Comparison of ENCODE assay signal across 8 mouse cellular contexts in the genomic region with DNA sequence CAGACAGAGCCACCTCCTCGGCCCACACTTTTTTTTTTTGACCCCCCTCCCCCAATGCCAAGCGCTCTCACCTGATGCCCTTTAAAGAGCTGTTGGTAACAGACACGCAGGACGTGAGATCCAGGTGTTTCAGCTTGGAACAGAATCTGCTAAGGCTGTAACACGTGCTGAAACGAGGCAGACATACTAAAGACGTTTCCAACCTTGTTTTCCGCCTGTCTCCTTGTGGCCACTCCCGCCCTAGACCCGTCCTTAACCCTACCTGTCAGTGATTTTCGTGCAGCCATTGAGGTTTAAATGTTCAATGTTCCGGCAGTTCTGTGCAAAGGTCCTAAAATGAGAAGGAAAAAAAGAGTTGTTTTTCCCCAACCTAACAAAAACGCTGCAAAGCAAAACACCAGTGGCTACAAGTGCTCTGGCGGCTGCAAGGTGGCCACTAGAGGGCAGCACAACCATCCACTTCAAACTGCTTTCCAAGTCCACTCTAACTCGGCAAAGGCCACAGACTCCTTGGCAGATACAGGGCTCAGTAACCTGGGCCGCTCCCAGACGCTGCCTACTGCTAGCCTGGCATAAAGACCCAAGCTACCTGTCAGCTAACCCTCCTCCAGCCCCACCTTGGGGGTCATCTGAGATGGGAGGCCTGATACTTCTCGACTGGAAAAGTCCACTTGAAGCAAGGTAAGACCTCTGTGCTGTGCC. TPM values are rescaled to one million over a fixed set of nuclear protein-coding genes. Genes with fewer than 3 reads are reported as not detected.
DNase-seq lines count a peak whose midpoint lies in the region; ATAC-seq lines count a peak whose summit lies in the region.

No protein-coding gene starts in this region.

- H3K27me3 ChIP-seq in hindbrain, embryonic 11.5 days (ENCODE audit: control insufficient read depth, insufficient read depth, low read length): no peaks in the 10 kb centered on the region

- H3K9me3 ChIP-seq in hindbrain, embryonic 11.5 days (ENCODE audit: control insufficient read depth, low read length): no peaks in the 10 kb centered on the region

- no peaks in the 10 kb centered on the region for H3K4me1 ChIP-seq in hindbrain, embryonic 11.5 days (replicated peaks; ENCODE audit: control insufficient read depth, insufficient read depth, low read length)

- no peak overlapping the region for H3K27ac ChIP-seq in hindbrain, embryonic 11.5 days (ENCODE audit: low read depth, low read length)

- 36% methylated on average over 18 of the region's 18 CpGs for WGBS in hindbrain, embryonic 11.5 days

- no peak overlapping the region for H3K4me3 ChIP-seq in hindbrain, embryonic 11.5 days (ENCODE audit: low read depth, low read length)

- peak; percentile 71 for ATAC-seq in hindbrain, embryonic 11.5 days (ENCODE audit: low FRiP score)

- no peaks in the 10 kb centered on the region for H3K36me3 ChIP-seq in hindbrain, embryonic 11.5 days (ENCODE audit: control insufficient read depth, insufficient read depth, low read length)

- DNase-seq in MN1 (ENCODE audit: low spot score): peak; percentile 82
- DNase-seq in cerebellum, adult 9-11 months: peak; percentile 72
- DNase-seq in frontal cortex, adult 2 months (ENCODE audit: extremely low spot score in 1 of 2, low spot score in 1 of 2): peak; percentile 50 to 93
- peak; percentile 92 for DNase-seq in hindbrain, embryonic 11.5 days (ENCODE audit: low spot score)
- peak; percentile 68 for DNase-seq in layer of hippocampus, adult 9-11 months
- DNase-seq in lung, postnatal 10 days: peak; percentile 88
- peak; percentile 52 for DNase-seq in retina, adult 2 months (ENCODE audit: low read depth, low spot score)
- peak; percentile 78 for DNase-seq in thymus, postnatal 25 days

- no peak overlapping the region for H3K9ac ChIP-seq in hindbrain, embryonic 11.5 days (ENCODE audit: low read depth, low read length)

- no peak overlapping the region for H3K4me2 ChIP-seq in hindbrain, embryonic 11.5 days (replicated peaks; ENCODE audit: low read depth, low read length)

RNA-seq across cellular contexts. Expression of a gene that starts 55.3 kb away (rescaled TPM):
- 46.9 and 50.3 TPM in 2 replicates for polyA plus RNA-seq in frontal cortex, adult 2 months (2012; rRNA removed)
- 8.6 and 8.7 TPM in 2 replicates for polyA plus RNA-seq in hindbrain, embryonic 11.5 days (2014; fragmentation: Nextera tagmentation; extraction: Ambion mirVana)

RNA-seq across cellular contexts. Expression of a gene that starts 60.0 kb away (rescaled TPM):
- polyA plus RNA-seq in frontal cortex, adult 2 months (2012; rRNA removed): 131 and 152 TPM in 2 replicates
- 46.6 and 47.0 TPM in 2 replicates for polyA plus RNA-seq in hindbrain, embryonic 11.5 days (2014; fragmentation: Nextera tagmentation; extraction: Ambion mirVana)
